Mouse (Mus musculus): Measurements from ENCODE around the gene Mfap2. TPM values are rescaled to one million over a fixed set of nuclear protein-coding genes. Genes with fewer than 3 reads are reported as not detected.

Mfap2 gene
- polyA plus RNA-seq, 1 experiment from 2014 or later, result 128 TPM

GRCm38 (mm10) chr4:141064104-141064659 lies 54.0 kb downstream of the Mfap2 start:
- peaks cover 37% of the 10 kb centered on the region for H3K36me3 ChIP-seq (ENCODE audit: control insufficient read depth, insufficient read depth, low read length)
- H3K4me2 ChIP-seq, result no peak overlapping the region
- H3K27ac ChIP-seq (ENCODE audit: low read depth, low read length), result no peak overlapping the region
- H3K9me3 ChIP-seq (ENCODE audit: control insufficient read depth, low read length), result no peaks in the 10 kb centered on the region
- 87% methylated on average over 4 of the region's 4 CpGs for WGBS
- H3K4me3 ChIP-seq (ENCODE audit: low read depth, low read length), result no peak overlapping the region
- ATAC-seq (replicated peaks; ENCODE audit: low FRiP score) (no peak), DNase-seq (ENCODE audit: low spot score) (no peak)
- peaks cover 15% of the 10 kb centered on the region for H3K4me1 ChIP-seq (replicated peaks; ENCODE audit: control insufficient read depth, insufficient read depth, low read length)
- no peak overlapping the region for H3K9ac ChIP-seq (ENCODE audit: low read depth, low read length)
- H3K27me3 ChIP-seq (replicated peaks; ENCODE audit: control insufficient read depth, insufficient read depth, low read length), result no peaks in the 10 kb centered on the region

DNA sequence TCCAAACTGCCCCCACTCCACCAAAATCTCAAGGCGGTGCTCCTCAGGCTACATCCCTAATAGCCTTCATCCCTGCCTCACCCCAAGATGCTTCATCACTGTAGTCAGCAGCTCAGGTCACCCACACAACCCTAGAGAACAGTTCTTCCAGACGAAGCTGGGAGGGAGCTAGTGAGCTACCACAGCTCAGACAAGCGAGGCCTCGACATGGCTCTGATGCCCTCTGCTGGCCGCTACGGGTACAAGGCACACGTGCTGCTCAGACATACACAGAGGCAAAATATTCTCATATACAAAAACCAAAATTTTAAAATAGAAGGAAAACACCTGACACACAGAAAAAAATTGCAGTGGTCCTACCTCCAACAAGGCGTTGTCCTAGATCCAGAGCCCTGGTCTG lies 54.9 kb downstream of the Mfap2 start:
- Histone ChIP-seq H3K4me3 (ENCODE audit: low read depth, low read length) (no peak overlapping the region), H3K27me3 (replicated peaks; ENCODE audit: control insufficient read depth, insufficient read depth, low read length) (no peaks in the 10 kb centered on the region), H3K4me1 (replicated peaks; ENCODE audit: control insufficient read depth, insufficient read depth, low read length) (peaks cover 23% of the 10 kb centered on the region), H3K9me3 (ENCODE audit: control insufficient read depth, low read length) (no peaks in the 10 kb centered on the region), H3K36me3 (ENCODE audit: control insufficient read depth, insufficient read depth, low read length) (peaks cover 46% of the 10 kb centered on the region), H3K4me2 (no peak overlapping the region), H3K27ac (ENCODE audit: low read depth, low read length) (no peak overlapping the region), H3K9ac (ENCODE audit: low read depth, low read length) (no peak overlapping the region)
- DNase-seq (ENCODE audit: low spot score), result peak; percentile 74
- ATAC-seq (replicated peaks; ENCODE audit: low FRiP score), result peak; percentile 35; the same call in 1 of the 2 replicates
- WGBS, result 7% methylated on average over 8 of the region's 8 CpGs

Other genes starting within 250 kb of the Mfap2 start
- gene Padi4, start 236.2 kb upstream of the Mfap2 start, polyA plus RNA-seq (2014; fragmentation: Nextera tagmentation; extraction: Ambion mirVana), result 0.32 and 0.34 TPM in 2 replicates
- gene Padi3, start 199.8 kb upstream of the Mfap2 start, polyA plus RNA-seq (2014; fragmentation: Nextera tagmentation; extraction: Ambion mirVana), result 0.56 and 0.96 TPM in 2 replicates
- gene Padi1, start 164.6 kb upstream of the Mfap2 start, polyA plus RNA-seq (2014; fragmentation: Nextera tagmentation; extraction: Ambion mirVana), result 0.06 and 0.11 TPM in 2 replicates
- gene Padi2, start 104.1 kb upstream of the Mfap2 start, polyA plus RNA-seq (2014; fragmentation: Nextera tagmentation; extraction: Ambion mirVana), result 2.4 and 2.8 TPM in 2 replicates
- 339 and 355 TPM in 2 replicates for gene Sdhb, start 49.2 kb upstream of the Mfap2 start, polyA plus RNA-seq (2014; fragmentation: Nextera tagmentation; extraction: Ambion mirVana)
- 41.7 and 42.7 TPM in 2 replicates for gene Atp13a2, start 23.5 kb upstream of the Mfap2 start, polyA plus RNA-seq (2014; fragmentation: Nextera tagmentation; extraction: Ambion mirVana)
- gene Crocc, start 50.1 kb downstream of the Mfap2 start, polyA plus RNA-seq (2014; fragmentation: Nextera tagmentation; extraction: Ambion mirVana), result 5.0 and 6.0 TPM in 2 replicates
- 178 and 180 TPM in 2 replicates for gene Necap2, start 67.9 kb downstream of the Mfap2 start, polyA plus RNA-seq (2014; fragmentation: Nextera tagmentation; extraction: Ambion mirVana)
- gene Spata21, start 77.9 kb downstream of the Mfap2 start, polyA plus RNA-seq (2014; fragmentation: Nextera tagmentation; extraction: Ambion mirVana), result 0.19 TPM in 1 of 2 replicates, not detected in the other
- 24.7 and 26.2 TPM in 2 replicates for gene Szrd1, start 129.4 kb downstream of the Mfap2 start, polyA plus RNA-seq (2014; fragmentation: Nextera tagmentation; extraction: Ambion mirVana)
- 26.0 and 28.7 TPM in 2 replicates for gene Fbxo42, start 137.5 kb downstream of the Mfap2 start, polyA plus RNA-seq (2014; fragmentation: Nextera tagmentation; extraction: Ambion mirVana)
- 4.5 and 4.6 TPM in 2 replicates for gene Rsg1, start 203.5 kb downstream of the Mfap2 start, polyA plus RNA-seq (2014; fragmentation: Nextera tagmentation; extraction: Ambion mirVana)
- gene Arhgef19, start 229.1 kb downstream of the Mfap2 start, polyA plus RNA-seq (2014; fragmentation: Nextera tagmentation; extraction: Ambion mirVana), result 2.3 and 2.5 TPM in 2 replicates